Mouse (Mus musculus) heart, adult 8-10 months (tissue): ENCODE results near the gene Tmc5. TPM values are rescaled to one million over a fixed set of nuclear protein-coding genes. Genes with fewer than 3 reads are reported as not detected.

Experiments
- DNase-seq: peaks from one replicate; pipeline ENCODE4 v3.0.0; 2022; ENCODE audit warnings: low spot score
- total RNA-seq, 4 experiments: library from RNA; stranded (reverse); gene quantifications; 2 replicates each; pipeline ENCODE4 v1.2.4; 2022

Gene Tmc5
- total RNA-seq, 4 experiments from 2014 or later = 0.16 to 0.37 (median 0.22) TPM

GRCm38 (mm10) chr7:118691287-118691686 lies 94.2 kb downstream of the Tmc5 start:
- no peak for DNase-seq

GRCm38 (mm10) chr7:118696146-118696545 lies 99.0 kb downstream of the Tmc5 start:
- DNase-seq = no peak

- DNase-seq = no peak
Measured at GRCm38 (mm10) chr7:118697168-118697567, 100.1 kb downstream of the Tmc5 start.

GRCm38 (mm10) chr7:118698882-118699281 lies 101.8 kb downstream of the Tmc5 start:
- DNase-seq = no peak

GRCm38 (mm10) chr7:118703144-118703561 lies 106.1 kb downstream of the Tmc5 start:
- no peak for DNase-seq

GRCm38 (mm10) chr7:118704001-118704850 lies 107.1 kb downstream of the Tmc5 start:
- no peak for DNase-seq

GRCm38 (mm10) chr7:118705101-118705961 lies 108.2 kb downstream of the Tmc5 start, which contains the start of gene Gde1:
Gene Gde1 (minus strand): TSS chr7:118705778.
- DNase-seq = peak; percentile 90

- DNase-seq = no peak
Measured at GRCm38 (mm10) chr7:118706051-118706450, 109.0 kb downstream of the Tmc5 start.

GRCm38 (mm10) chr7:118706488-118706887 lies 109.4 kb downstream of the Tmc5 start:
- DNase-seq = no peak

- DNase-seq = no peak
Measured at GRCm38 (mm10) chr7:118707216-118707615, 110.1 kb downstream of the Tmc5 start.

GRCm38 (mm10) chr7:118708002-118708401 lies 110.9 kb downstream of the Tmc5 start:
- DNase-seq = no peak

- DNase-seq = no peak
Measured at GRCm38 (mm10) chr7:118710776-118711175, 113.7 kb downstream of the Tmc5 start.

- peak; percentile 97 for DNase-seq
Measured at GRCm38 (mm10) chr7:118712228-118713173, 115.4 kb downstream of the Tmc5 start, which contains the start of gene Ccp110. Gene Ccp110 (plus strand): TSS chr7:118712552.

- DNase-seq = no peak
Measured at GRCm38 (mm10) chr7:118714873-118715272, 117.8 kb downstream of the Tmc5 start.

- DNase-seq = no peak
Measured at GRCm38 (mm10) chr7:118718066-118718465, 121.0 kb downstream of the Tmc5 start.

GRCm38 (mm10) chr7:118723927-118724326 lies 126.8 kb downstream of the Tmc5 start:
- DNase-seq = no peak

Other genes with a start within 250 kb of the Tmc5 start
- gene Syt17, start 149.1 kb upstream of the Tmc5 start, total RNA-seq = 1 to 10 TPM in 1 of 4 experiments, under 1 TPM in 3; 0.84 to 1.0 (median 0.96) TPM
- gene Itpripl2, start 105.3 kb upstream of the Tmc5 start, total RNA-seq = 10 to 100 TPM; 15.0 to 23.1 (median 19.3) TPM
- 100 to 1,000 TPM; 124 to 136 (median 130) TPM for gene Coq7, start 63.9 kb upstream of the Tmc5 start, total RNA-seq
- gene Tmc7, start 12.6 kb upstream of the Tmc5 start, total RNA-seq = 1 to 10 TPM; 5.3 to 8.3 (median 7.6) TPM
- 10 to 100 TPM; 26.4 to 33.6 (median 31.1) TPM for gene Gde1, start 108.5 kb downstream of the Tmc5 start, total RNA-seq
- 1 to 10 TPM; 1.2 to 1.9 (median 1.7) TPM for gene Ccp110, start 115.3 kb downstream of the Tmc5 start, total RNA-seq
- 10 to 100 TPM; 22.0 to 27.0 (median 26.2) TPM for gene Vps35l, start 142.9 kb downstream of the Tmc5 start, total RNA-seq